Mouse (Mus musculus) gastrocnemius, postnatal 36 days (tissue): ENCODE data around the gene Cul7. TPM values are rescaled to one million over a fixed set of nuclear protein-coding genes. Genes with fewer than 3 reads are reported as not detected.
A peak's percentile ranks its signal among the peaks of the same experiment; 100 is the strongest.

ENCODE experiments used
- DNase-seq, 2 experiments: peaks; one replicate each; pipeline ENCODE4 v3.0.0; 2022
- intact Hi-C: fragments of 180-260 bp; cut with DNase I; formaldehyde crosslinking; loops from one replicate; pipeline ENCODE4 v1.15.1; 2025
- total RNA-seq, 2 experiments: library from RNA; stranded (reverse); gene quantifications; 2 replicates each; pipeline ENCODE4 v1.2.3; 2021

The Cul7 gene
- total RNA-seq, 2 experiments from 2014 or later = 5.8 to 5.9 TPM

- intact Hi-C loops = no loop called here
- no peak for DNase-seq
Observed at GRCm38 (mm10) chr17:46661981-46662380, 11.8 kb downstream of the Cul7 start.

GRCm38 (mm10) chr17:46662730-46663129 lies 12.6 kb downstream of the Cul7 start:
- DNase-seq = no peak
- intact Hi-C loops = loop anchor here (1.0 kb wide), 1 partner anchor 18 kb away; the partner anchor contains the start of gene Klhdc3

- intact Hi-C loops = no loop called here
- no peak for DNase-seq
Observed at GRCm38 (mm10) chr17:46667712-46668111, 17.6 kb downstream of the Cul7 start.

- DNase-seq = no peak
- intact Hi-C loops = no loop called here
Observed at GRCm38 (mm10) chr17:46669911-46670310, 19.8 kb downstream of the Cul7 start.

- peak; percentile 88 for DNase-seq
- intact Hi-C loops = no loop called here
Observed at GRCm38 (mm10) chr17:46673850-46674529, 23.9 kb downstream of the Cul7 start, which contains the start of gene Rrp36. Rrp36 (minus strand) TSS chr17:46674352.

DNA sequence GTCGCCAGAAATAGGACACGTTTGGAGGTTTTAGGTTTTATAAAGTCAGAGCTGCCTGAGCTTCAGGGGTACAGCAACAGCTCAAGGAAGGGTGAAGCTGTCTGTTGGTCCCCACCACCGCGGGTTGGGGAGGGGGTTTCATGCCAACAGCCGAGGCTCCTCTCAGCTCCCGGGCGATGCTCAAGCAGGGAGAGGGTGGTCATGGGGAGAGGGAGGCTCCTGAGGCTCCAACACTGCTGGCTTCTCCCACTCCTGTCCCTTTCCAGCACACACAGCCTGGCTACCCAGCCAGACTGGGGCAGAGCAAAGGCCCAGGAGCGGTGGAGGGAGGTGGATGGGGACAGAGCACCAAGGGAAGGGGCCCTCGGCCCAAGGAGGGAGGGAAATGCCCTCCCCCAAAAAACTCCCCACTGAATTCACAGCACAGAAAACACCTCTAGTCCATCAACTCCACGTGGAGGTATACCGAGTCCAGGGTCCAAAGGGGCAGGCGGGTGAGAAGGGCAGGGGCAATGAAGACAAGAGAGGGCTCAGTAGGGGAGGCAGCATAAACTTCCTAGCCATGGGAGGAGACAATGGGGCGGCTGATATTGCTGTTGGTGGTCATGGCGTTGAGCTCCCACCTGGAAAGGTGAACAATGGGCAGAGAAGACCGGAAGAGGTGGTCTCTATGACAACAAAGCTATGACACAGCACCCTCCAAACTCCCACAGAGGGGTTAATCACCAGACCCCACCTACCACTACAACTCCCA lies 24.6 kb downstream of the Cul7 start:
- intact Hi-C loops = loop anchor here (5.0 kb wide), 1 partner anchor 38 kb away; the partner anchor contains the start of gene Pex6
- no peak for DNase-seq

- intact Hi-C loops = loop anchor here (5.0 kb wide), 1 partner anchor 34 kb away; the partner anchor contains the start of gene Pex6
- DNase-seq = peak; percentile 47 to 51
Observed at GRCm38 (mm10) chr17:46678416-46678815, 28.3 kb downstream of the Cul7 start, which contains the start of gene Mea1. Mea1 (plus strand) TSS chr17:46678793.

- intact Hi-C loops = loop anchor here (5.0 kb wide), 1 partner anchor 33 kb away; the partner anchor contains the start of gene Pex6
- no peak for DNase-seq
Observed at GRCm38 (mm10) chr17:46678911-46679310, 28.8 kb downstream of the Cul7 start.

DNA sequence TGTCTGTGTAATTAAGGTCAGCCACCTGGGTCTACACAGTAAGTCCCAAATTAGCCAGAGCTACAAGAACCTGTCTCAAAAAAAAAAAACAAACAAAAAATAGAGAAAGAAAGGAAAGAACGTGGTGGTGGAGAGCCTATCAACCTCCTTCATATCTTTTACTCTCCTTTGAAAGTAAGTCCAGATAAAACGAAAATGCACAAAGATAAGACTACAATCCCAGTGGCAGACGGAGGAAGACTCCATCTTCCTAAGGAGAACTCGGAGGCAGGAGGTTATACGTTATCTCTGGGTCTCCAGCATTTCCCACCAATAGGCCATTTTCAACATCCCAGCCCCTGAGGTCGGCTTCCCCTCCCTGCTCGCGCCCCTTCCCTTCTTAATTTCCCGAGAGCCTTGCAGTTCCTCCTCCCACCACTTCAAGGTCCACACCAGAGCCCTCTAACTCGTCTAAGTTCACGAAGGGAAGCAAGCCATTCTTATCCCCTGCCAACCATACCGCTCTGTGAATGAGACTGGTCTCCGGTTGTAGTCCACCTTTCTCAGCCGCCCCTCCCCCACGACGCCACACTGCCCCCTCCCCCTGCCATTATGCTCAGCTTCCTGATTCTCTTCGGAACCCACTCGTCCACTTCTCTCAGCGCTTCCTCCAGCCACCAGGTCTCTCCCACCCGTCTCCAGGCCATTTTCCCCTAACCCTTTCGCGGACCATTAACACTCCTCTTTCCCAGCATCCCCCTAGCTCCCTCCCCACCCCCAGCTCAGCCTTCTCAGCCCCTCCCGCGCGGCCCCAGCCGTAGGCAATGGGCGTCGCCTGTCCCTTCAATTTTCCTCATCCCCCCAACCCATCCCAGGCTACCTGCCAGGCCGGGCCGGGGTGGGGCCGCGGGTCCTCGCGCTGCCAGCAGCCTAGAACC lies 30.0 kb downstream of the Cul7 start:
- intact Hi-C loops = loop anchor here (1.0 to 5.0 kb wide), 2 partner anchors 17 to 32 kb away; partner anchors contain the start of gene Pex6
- DNase-seq = no peak

DNA sequence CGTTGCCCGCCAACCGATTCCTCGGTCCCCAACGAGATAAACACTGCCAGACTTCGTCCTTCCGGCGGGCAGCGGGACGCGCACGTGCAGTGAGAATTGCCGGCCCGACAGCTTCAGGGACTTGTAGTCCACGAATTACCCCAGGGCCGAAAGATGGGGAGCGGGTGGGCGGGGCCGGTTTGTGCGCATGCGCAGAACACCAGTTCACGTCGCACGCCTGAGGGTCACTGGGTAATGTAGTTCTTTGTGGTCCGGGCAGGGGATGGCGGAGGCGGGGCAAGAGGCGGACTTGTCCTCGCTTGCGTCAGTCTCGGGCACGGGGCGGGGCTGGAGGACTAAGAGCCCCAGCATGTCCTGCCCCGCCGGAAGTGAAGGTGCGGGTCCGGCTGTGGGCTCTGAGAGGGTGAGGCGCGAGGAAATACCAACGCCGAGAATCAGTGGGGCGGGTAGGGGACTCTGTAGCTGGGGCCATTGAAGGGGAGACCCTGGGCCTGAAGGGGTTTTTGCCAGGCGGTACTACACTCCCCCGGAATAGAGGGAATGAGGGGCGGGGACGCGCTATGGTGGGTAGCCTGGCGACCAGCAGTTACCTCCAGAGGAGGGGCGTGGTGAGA lies 30.7 kb downstream of the Cul7 start, which contains the start of gene Klhdc3:
TSS of gene Klhdc3 (minus strand) at position 155 of the 614 bp plus-strand sequence.
- DNase-seq = peak; percentile 92 to 98
- intact Hi-C loops = loop anchor here (1.0 kb wide), 1 partner anchor 18 kb away; no protein-coding TSS in a partner anchor

- intact Hi-C loops = no loop called here
- no peak for DNase-seq
Observed at GRCm38 (mm10) chr17:46681466-46682118, 31.5 kb downstream of the Cul7 start.

GRCm38 (mm10) chr17:46682654-46683389 lies 32.7 kb downstream of the Cul7 start:
- intact Hi-C loops = no loop called here
- no peak for DNase-seq

DNA sequence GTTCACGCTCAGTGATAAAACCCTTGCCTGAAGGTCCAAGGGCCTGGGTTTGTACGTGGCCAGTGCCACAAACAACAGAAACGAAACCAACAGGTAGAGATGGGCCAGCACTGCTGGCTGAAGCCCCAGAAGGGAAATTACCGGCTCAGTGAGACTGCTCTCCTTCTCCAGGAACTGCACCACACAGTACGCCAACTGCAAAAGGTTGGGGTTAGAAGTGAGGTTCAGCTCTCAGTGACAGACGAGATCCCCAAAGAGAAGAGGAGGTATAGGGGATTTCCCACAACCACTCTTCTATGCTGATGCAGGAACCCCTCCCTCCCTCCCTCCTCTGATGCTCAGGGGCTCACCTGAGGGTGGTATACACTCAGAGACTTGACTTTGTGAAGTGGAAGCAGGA lies 35.8 kb downstream of the Cul7 start:
- intact Hi-C loops = loop anchor here (2.0 kb wide), 1 partner anchor 17 kb away; no protein-coding TSS in a partner anchor
- no peak for DNase-seq

DNA sequence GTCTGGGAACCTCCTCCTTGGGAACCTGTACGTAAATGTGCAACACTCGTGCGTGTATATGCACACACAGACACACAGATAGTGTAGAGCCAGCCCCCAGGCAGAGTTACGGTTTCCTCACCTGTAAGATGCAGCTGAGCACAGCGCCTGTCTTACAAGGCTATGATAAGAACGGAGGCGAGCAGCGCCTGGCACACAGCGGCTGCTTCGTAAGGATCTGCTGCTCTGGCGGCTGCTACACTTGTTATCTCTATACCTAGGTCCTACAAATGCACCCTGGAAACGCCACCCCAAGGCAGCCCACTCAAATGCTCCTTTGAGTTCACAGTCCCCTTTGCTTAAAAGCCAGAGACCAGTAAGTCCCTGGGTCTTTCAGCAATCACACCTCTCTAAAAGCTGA lies 40.5 kb downstream of the Cul7 start:
- DNase-seq = no peak
- intact Hi-C loops = no loop called here

DNA sequence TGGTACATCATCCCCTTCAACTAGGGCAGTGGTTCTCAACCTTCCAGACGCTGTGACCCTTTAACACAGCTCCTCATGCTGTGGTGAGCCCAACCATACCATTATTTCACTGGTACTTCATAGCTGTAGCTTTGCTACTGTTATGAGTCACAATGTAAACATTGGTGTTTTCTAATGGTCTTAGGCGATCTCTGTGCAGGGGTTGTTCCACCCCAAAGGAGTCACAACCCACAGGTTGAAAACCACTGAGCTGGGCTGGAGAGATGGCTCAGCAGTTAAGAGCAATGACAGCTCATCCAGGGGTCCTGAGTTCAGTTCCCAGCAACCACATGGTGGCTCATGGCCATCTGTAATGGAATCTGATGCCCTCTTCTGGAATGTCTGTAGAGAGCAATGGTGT lies 41.3 kb downstream of the Cul7 start:
- no peak for DNase-seq
- intact Hi-C loops = no loop called here

- intact Hi-C loops = no loop called here
- no peak for DNase-seq
Observed at GRCm38 (mm10) chr17:46694517-46695063, 44.5 kb downstream of the Cul7 start.

GRCm38 (mm10) chr17:46698515-46698914 lies 48.4 kb downstream of the Cul7 start:
- DNase-seq = no peak

DNA sequence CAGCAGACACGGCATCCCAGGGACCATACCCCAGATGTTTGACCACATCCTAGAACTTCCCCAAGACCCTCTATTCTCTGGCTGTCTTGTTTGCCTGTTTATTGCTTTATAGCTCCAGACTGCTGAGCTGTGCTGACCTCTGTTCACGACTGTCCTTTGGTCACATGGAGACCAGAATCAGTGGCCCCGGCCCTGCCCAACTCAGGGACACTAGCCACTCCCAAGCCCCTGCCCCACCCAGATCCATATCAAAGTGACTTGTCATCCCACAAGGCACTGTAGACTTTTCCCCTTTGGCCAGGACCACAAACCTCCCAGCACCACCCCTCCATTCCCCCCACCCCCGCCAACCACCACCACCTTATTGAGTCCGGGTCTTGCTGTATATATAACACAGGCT lies 49.1 kb downstream of the Cul7 start:
- intact Hi-C loops = no loop called here
- no peak for DNase-seq

More at GRCm38 (mm10) chr17:46698515-46698914, 48.4 kb downstream of the Cul7 start:
- intact Hi-C loops = no loop called here
